Mouse (Mus musculus) neural tube, embryonic 11.5 days (tissue): ENCODE measurements at regions not wholly inside any gene's neighbourhood (a gene's known extent, or its start where the extent isn't known, plus 50 kb on each side); places are given as distances from the start of the nearest gene placed in this dataset.
"Not testable (repeated sequence)": the region's sequence is repeated elsewhere in the genome, so short reads cannot be mapped to it uniquely, and the experiment has no call there.

Source experiments
- ATAC-seq: fragments of 200-750 bp; cut with Nextera tagmentation; 2 replicates; pipeline ENCODE4 v1.8.0; 2017; ENCODE audit warnings: moderate number of reproducible peaks, mild to moderate bottlenecking, moderate TSS enrichment, moderate library complexity; ENCODE audit not compliant: insufficient read depth, low FRiP score, low TSS enrichment
- DNase-seq: peaks from one replicate; pipeline ENCODE4 v3.0.0-alpha.2; 2015; ENCODE audit warnings: low spot score
- H3K27ac ChIP-seq: fragments of 300-500 bp; sonication (generic); 2 replicates; pipeline ENCODE4 v1.5.1; 2014; ENCODE audit warnings: low read depth, mild to moderate bottlenecking, low read length
- H3K27me3 ChIP-seq: fragments of 300-500 bp; sonication (generic); 2 replicates; pipeline ENCODE4 v1.6.1; 2014; ENCODE audit warnings: mild to moderate bottlenecking, low read length, mixed read lengths; ENCODE audit not compliant: control insufficient read depth, insufficient read depth
- H3K36me3 ChIP-seq: fragments of 300-500 bp; sonication (generic); 2 replicates; pipeline ENCODE4 v1.6.1; 2014; ENCODE audit warnings: mild to moderate bottlenecking, low read length, moderate library complexity, mixed read lengths; ENCODE audit not compliant: control insufficient read depth, insufficient read depth
- H3K4me1 ChIP-seq: fragments of 300-500 bp; sonication (generic); 2 replicates; pipeline ENCODE4 v1.6.1; 2014; ENCODE audit warnings: low read length, mixed read lengths; ENCODE audit not compliant: control insufficient read depth, insufficient read depth
- H3K4me2 ChIP-seq: fragments of 300-500 bp; sonication (generic); 2 replicates; pipeline ENCODE4 v1.6.1; 2014; ENCODE audit warnings: low read depth, mild to moderate bottlenecking, moderate library complexity
- H3K4me3 ChIP-seq: fragments of 300-500 bp; sonication (generic); 2 replicates; pipeline ENCODE4 v1.5.1; 2014; ENCODE audit warnings: low read depth, low read length
- H3K9ac ChIP-seq: fragments of 300-500 bp; sonication (generic); 2 replicates; pipeline ENCODE4 v1.6.1; 2014; ENCODE audit warnings: mild to moderate bottlenecking, low read length
- H3K9me3 ChIP-seq: fragments of 300-500 bp; sonication (generic); 2 replicates; pipeline ENCODE4 v1.6.1; 2016; ENCODE audit warnings: low read length; ENCODE audit not compliant: control insufficient read depth
- WGBS: fragments of 180-500 bp; shearing (Covaris S2); extraction: QIAGEN DNeasy Blood & Tissue Kit; methylation state at CpG from one replicate; pipeline ENCODE4 v1.1.7; 2014; 5-methylcytosine and 5-hydroxymethylcytosine counted together

- ATAC-seq (no peak), DNase-seq (no peak)
- H3K9ac ChIP-seq: no peak overlapping the region
- no peak overlapping the region for H3K4me2 ChIP-seq
- no peak overlapping the region for H3K27ac ChIP-seq
- H3K4me1 ChIP-seq: no peaks in the 10 kb centered on the region
- WGBS: 97% methylated on average over 2 of the region's 2 CpGs
- H3K4me3 ChIP-seq: no peak overlapping the region
- H3K36me3 ChIP-seq: no peaks in the 10 kb centered on the region
- H3K9me3 ChIP-seq: no peaks in the 10 kb centered on the region
- H3K27me3 ChIP-seq: no peaks in the 10 kb centered on the region
These were observed 550.0 kb upstream of the Gm10801 start for GRCm38 (mm10) chr2:98112023-98112422.

GRCm38 (mm10) chr2:98123441-98123840 is 538.6 kb upstream of the Gm10801 start:
- Histone ChIP-seq H3K9me3 (no peaks in the 10 kb centered on the region), H3K27ac (no peak overlapping the region), H3K9ac (no peak overlapping the region), H3K4me1 (no peaks in the 10 kb centered on the region), H3K36me3 (no peaks in the 10 kb centered on the region), H3K27me3 (no peaks in the 10 kb centered on the region), H3K4me3 (no peak overlapping the region), H3K4me2 (no peak overlapping the region)
- ATAC-seq: no peak
- no peak for DNase-seq
- 82% methylated on average over 2 of the region's 2 CpGs for WGBS

GRCm38 (mm10) chr2:98124646-98125045 is 537.4 kb upstream of the Gm10801 start:
- Histone ChIP-seq H3K27ac (no peak overlapping the region), H3K9ac (no peak overlapping the region), H3K9me3 (no peaks in the 10 kb centered on the region), H3K4me3 (no peak overlapping the region), H3K36me3 (no peaks in the 10 kb centered on the region), H3K4me2 (no peak overlapping the region), H3K4me1 (no peaks in the 10 kb centered on the region), H3K27me3 (no peaks in the 10 kb centered on the region)
- WGBS: 86% methylated on average over 2 of the region's 2 CpGs
- ATAC-seq: peak; percentile 55; the same call in 1 of the 2 replicates
- no peak for DNase-seq

GRCm38 (mm10) chr2:98140461-98140860 is 521.6 kb upstream of the Gm10801 start:
- H3K36me3 ChIP-seq, DNase-seq, H3K9ac ChIP-seq, ATAC-seq, H3K4me3 ChIP-seq, H3K9me3 ChIP-seq, H3K27me3 ChIP-seq, H3K27ac ChIP-seq, H3K4me1 ChIP-seq, H3K4me2 ChIP-seq: not testable (repeated sequence)
- 92% methylated on average over 8 of the region's 8 CpGs for WGBS

GRCm38 (mm10) chr2:98143711-98144110 is 518.3 kb upstream of the Gm10801 start:
- H3K4me1 ChIP-seq: no peaks in the 10 kb centered on the region
- DNase-seq (no peak), ATAC-seq (no peak)
- no peak overlapping the region for H3K4me3 ChIP-seq
- no peak overlapping the region for H3K9ac ChIP-seq
- H3K9me3 ChIP-seq: no peaks in the 10 kb centered on the region
- no peak overlapping the region for H3K27ac ChIP-seq
- no peak overlapping the region for H3K4me2 ChIP-seq
- H3K27me3 ChIP-seq: no peaks in the 10 kb centered on the region
- H3K36me3 ChIP-seq: no peaks in the 10 kb centered on the region
